Mouse (Mus musculus): ENCODE data around the gene Ficd. TPM values are rescaled to one million over a fixed set of nuclear protein-coding genes. Genes with fewer than 3 reads are reported as not detected.

The Ficd gene
- polyA plus RNA-seq, 1 experiment, result 5.0 TPM

DNA sequence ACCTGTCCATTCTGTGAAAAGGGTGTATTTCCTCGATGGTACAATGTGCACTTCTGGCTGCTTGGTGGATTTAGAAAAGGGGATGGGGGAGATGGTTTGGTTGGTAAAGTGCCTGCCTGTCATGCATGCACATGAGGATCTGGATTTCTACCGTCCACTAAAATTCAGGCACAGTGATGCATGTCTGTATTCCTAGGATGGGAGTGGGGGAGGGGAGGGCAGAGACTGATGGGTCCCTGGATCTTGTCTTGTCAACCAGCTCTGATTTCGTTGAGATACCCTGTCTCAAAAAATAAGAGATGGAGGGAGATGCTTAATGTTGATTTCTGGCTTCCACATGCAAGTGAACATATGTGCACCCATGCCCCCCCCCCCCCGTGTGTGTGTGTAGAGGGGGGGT, 41.6 kb upstream of the Ficd start:
- no peak overlapping the region for H3ac ChIP-seq (ENCODE audit: control insufficient read depth, insufficient read length)
- H3K27me3 ChIP-seq (ENCODE audit: control insufficient read depth, insufficient read depth, insufficient read length), result peaks cover 20% of the 10 kb centered on the region
- H3K4me3 ChIP-seq, result no peak overlapping the region
- H3K4me2 ChIP-seq (ENCODE audit: low read depth), result no peak overlapping the region
- TF ChIP-seq E2F4 (IDR thresholded peaks at IDR 0.05; ENCODE audit: insufficient read depth), result no peak
- TF ChIP-seq REST (IDR thresholded peaks at IDR 0.05; ENCODE audit: insufficient read depth, insufficient read length), result no peak
- TF ChIP-seq CEBPB (IDR thresholded peaks at IDR 0.05; ENCODE audit: insufficient read depth, poor library complexity, severe bottlenecking), result no peak
- TF ChIP-seq MAX (IDR thresholded peaks at IDR 0.05; ENCODE audit: low read depth), result no peak
- H3K36me3 ChIP-seq (ENCODE audit: control insufficient read depth, insufficient read depth), result no peaks in the 10 kb centered on the region
- no peaks in the 10 kb centered on the region for H3K79me2 ChIP-seq (ENCODE audit: control insufficient read depth, insufficient read depth)

DNA sequence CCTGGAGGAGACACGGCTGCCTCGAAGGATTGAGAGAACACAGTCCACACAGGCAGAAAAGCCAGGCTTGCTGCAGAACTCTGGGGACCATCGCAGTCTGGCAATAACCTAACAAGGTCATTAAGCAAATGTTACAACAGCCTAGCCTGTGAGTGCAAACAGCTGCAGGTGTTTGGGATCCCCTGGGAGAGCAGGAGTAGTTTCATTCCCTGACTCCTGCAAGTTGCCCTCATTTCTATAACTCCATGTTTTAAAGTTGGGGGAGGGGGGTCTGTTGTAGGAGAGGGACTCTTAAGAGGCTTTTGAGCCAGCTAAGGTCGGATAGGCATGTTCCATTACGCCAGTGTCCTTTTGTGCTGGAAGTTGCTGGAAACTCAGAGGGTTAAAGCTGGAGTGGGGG, 41.2 kb upstream of the Ficd start:
- H3ac ChIP-seq (ENCODE audit: control insufficient read depth, insufficient read length), result no peak overlapping the region
- no peaks in the 10 kb centered on the region for H3K36me3 ChIP-seq (ENCODE audit: control insufficient read depth, insufficient read depth)
- H3K79me2 ChIP-seq (ENCODE audit: control insufficient read depth, insufficient read depth), result no peaks in the 10 kb centered on the region
- H3K27me3 ChIP-seq (ENCODE audit: control insufficient read depth, insufficient read depth, insufficient read length), result peaks cover 24% of the 10 kb centered on the region
- H3K4me3 ChIP-seq, result no peak overlapping the region
- TF ChIP-seq CEBPB (IDR thresholded peaks at IDR 0.05; ENCODE audit: insufficient read depth, poor library complexity, severe bottlenecking) (no peak), POLR2AphosphoS2 (IDR thresholded peaks at IDR 0.05; ENCODE audit: insufficient read length, low read depth) (no peak), TCF12 (IDR thresholded peaks at IDR 0.05; ENCODE audit: insufficient read depth, poor library complexity, severe bottlenecking) (no peak), POLR2A (IDR thresholded peaks at IDR 0.05; ENCODE audit: insufficient read length, low read depth) (no peak), REST (IDR thresholded peaks at IDR 0.05; ENCODE audit: insufficient read depth, insufficient read length) (no peak), SRF (IDR thresholded peaks at IDR 0.05; ENCODE audit: control insufficient read depth, insufficient read length, low read depth) (no peak), MYOG (IDR thresholded peaks at IDR 0.05; ENCODE audit: control insufficient read depth in 1 of 3, insufficient read depth in 1 of 3, insufficient read length in 2 of 3, low read depth in 2 of 3) (no peak), E2F4 (IDR thresholded peaks at IDR 0.05; ENCODE audit: insufficient read depth) (no peak), MAX (IDR thresholded peaks at IDR 0.05; ENCODE audit: low read depth) (no peak), MYOD1 (IDR thresholded peaks at IDR 0.05; ENCODE audit: control insufficient read depth in 1 of 3, insufficient read length in 2 of 3, low read depth in 2 of 3) (no peak), USF1 (IDR thresholded peaks at IDR 0.05; ENCODE audit: low read depth) (no peak), TCF3 (IDR thresholded peaks at IDR 0.05; ENCODE audit: insufficient read length, low read depth) (no peak)
- H3K4me2 ChIP-seq (ENCODE audit: low read depth), result no peak overlapping the region

DNA sequence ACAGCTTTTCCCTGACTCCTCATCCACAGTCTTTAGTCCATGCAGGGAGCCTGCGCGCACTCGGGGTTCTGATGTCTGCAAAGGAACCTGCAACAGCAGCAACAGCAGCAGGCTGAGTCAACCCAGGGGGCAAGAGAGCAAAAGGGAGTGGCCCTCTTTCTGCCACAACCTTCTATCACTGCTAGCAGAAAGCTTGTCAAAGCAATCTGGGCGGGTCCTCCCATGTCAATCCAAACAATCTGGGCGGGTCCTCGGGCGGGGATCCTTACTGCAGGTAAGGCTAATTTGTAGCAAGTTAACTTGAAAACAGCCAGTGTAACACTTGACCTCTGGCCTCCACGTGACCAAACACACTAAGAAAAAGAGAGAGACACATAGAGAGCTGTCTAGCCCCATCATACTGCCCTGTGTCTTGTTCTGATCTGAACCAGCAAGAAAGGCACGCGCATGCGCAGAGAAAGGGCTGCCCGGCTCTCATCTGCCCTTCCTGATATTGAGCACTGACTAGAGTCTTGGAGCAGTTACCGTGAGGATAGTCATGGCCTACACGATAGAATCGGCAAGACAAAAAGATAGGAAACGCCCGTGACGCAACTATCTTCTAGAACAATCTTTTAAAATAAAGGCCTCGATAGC, 35.1 kb upstream of the Ficd start:
- H3K27me3 ChIP-seq (ENCODE audit: control insufficient read depth, insufficient read depth, insufficient read length), result peaks cover 53% of the 10 kb centered on the region
- no peaks in the 10 kb centered on the region for H3K79me2 ChIP-seq (ENCODE audit: control insufficient read depth, insufficient read depth)

DNA sequence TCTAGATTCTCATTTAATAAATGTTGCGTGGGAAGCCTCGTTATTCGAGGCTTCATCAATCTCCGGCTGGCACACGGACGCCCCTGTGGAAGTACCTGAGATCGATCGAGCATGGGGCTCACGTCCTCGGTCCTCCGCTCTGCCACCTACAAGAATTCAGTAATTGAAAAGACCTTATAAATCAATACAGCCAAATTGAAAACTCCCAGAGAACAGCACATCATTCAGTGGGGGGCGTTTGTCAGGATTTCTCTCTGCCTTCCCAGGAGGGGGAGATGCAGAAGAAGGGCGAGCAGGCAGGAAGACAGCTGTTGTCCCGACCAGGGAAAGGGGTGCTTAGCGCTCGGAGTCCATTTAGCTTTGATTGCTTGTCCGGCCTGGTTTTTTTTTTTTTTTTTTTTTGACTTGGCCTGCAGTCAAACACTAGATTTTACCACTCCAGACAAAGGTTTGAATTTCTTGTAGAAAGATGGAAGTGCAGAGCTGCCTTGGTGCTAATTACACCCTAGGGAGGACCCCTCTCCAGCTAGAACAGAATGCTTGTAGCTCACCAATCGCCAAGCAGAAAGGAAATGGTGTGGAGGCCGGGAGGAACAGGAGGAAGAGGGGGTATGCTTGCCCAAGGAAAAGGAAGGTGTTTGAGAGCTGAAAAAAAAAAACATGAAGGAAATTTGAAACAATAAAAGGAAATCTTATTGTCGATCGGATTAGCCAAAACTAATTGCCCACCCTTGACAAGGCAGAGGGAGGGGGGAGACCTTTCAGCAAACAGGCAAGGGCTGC, 31.6 kb upstream of the Ficd start:
- H3K4me3 ChIP-seq, result no peak overlapping the region
- peaks cover 49% of the 10 kb centered on the region for H3K27me3 ChIP-seq (ENCODE audit: control insufficient read depth, insufficient read depth, insufficient read length)
- no peak overlapping the region for H3ac ChIP-seq (ENCODE audit: control insufficient read depth, insufficient read length)
- H3K79me2 ChIP-seq (ENCODE audit: control insufficient read depth, insufficient read depth), result no peaks in the 10 kb centered on the region
- TF ChIP-seq REST (IDR thresholded peaks at IDR 0.05; ENCODE audit: insufficient read depth, insufficient read length) (no peak), SRF (IDR thresholded peaks at IDR 0.05; ENCODE audit: control insufficient read depth, insufficient read length, low read depth) (no peak)
- no peak overlapping the region for H3K4me2 ChIP-seq (ENCODE audit: low read depth)
- H3K36me3 ChIP-seq (ENCODE audit: control insufficient read depth, insufficient read depth), result no peaks in the 10 kb centered on the region

More for the DNA sequence above, 35.1 kb upstream of the Ficd start:
- H3K4me2 ChIP-seq (ENCODE audit: low read depth), result no peak overlapping the region
- TF ChIP-seq MYOD1 (IDR thresholded peaks at IDR 0.05; ENCODE audit: control insufficient read depth in 1 of 3, insufficient read length in 2 of 3, low read depth in 2 of 3) (no peak), MAX (IDR thresholded peaks at IDR 0.05; ENCODE audit: low read depth) (no peak), SRF (IDR thresholded peaks at IDR 0.05; ENCODE audit: control insufficient read depth, insufficient read length, low read depth) (no peak), MYOG (IDR thresholded peaks at IDR 0.05; ENCODE audit: control insufficient read depth in 1 of 3, insufficient read depth in 1 of 3, insufficient read length in 2 of 3, low read depth in 2 of 3) (no peak)
- no peaks in the 10 kb centered on the region for H3K36me3 ChIP-seq (ENCODE audit: control insufficient read depth, insufficient read depth)
- no peak overlapping the region for H3K4me3 ChIP-seq
- no peak overlapping the region for H3ac ChIP-seq (ENCODE audit: control insufficient read depth, insufficient read length)

DNA sequence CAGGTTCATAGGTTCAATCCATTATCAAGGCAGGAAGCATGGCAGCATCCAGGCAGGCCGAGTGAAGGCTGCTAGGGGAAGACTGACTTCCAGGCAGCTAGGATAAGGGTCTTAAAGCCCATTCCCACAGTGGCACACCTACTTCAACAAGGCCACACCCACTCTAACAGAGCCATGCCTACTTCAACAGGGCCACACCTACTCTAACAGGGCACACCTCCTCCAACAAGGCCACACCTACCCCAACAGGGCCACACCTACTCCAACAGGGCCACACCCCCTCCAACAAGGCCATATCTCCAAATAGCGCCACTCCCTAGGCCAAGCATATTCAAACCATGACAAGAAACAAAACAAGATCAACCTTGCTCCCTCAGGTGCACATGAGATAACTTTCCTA, 22.7 kb upstream of the Ficd start:
- no peak overlapping the region for H3K4me2 ChIP-seq (ENCODE audit: low read depth)
- no peaks in the 10 kb centered on the region for H3K36me3 ChIP-seq (ENCODE audit: control insufficient read depth, insufficient read depth)
- H3K27me3 ChIP-seq (ENCODE audit: control insufficient read depth, insufficient read depth, insufficient read length), result peaks cover 23% of the 10 kb centered on the region
- no peak overlapping the region for H3ac ChIP-seq (ENCODE audit: control insufficient read depth, insufficient read length)
- no peaks in the 10 kb centered on the region for H3K79me2 ChIP-seq (ENCODE audit: control insufficient read depth, insufficient read depth)
- no peak overlapping the region for H3K4me3 ChIP-seq
- TF ChIP-seq MAX (IDR thresholded peaks at IDR 0.05; ENCODE audit: low read depth) (no peak), POLR2AphosphoS2 (IDR thresholded peaks at IDR 0.05; ENCODE audit: insufficient read length, low read depth) (no peak), POLR2A (IDR thresholded peaks at IDR 0.05; ENCODE audit: insufficient read length, low read depth) (no peak), TCF12 (IDR thresholded peaks at IDR 0.05; ENCODE audit: insufficient read depth, poor library complexity, severe bottlenecking) (no peak), MYOD1 (IDR thresholded peaks at IDR 0.05; ENCODE audit: control insufficient read depth in 1 of 3, insufficient read length in 2 of 3, low read depth in 2 of 3) (no peak), MYOG (IDR thresholded peaks at IDR 0.05; ENCODE audit: control insufficient read depth in 1 of 3, insufficient read depth in 1 of 3, insufficient read length in 2 of 3, low read depth in 2 of 3) (no peak), E2F4 (IDR thresholded peaks at IDR 0.05; ENCODE audit: insufficient read depth) (no peak), CEBPB (IDR thresholded peaks at IDR 0.05; ENCODE audit: insufficient read depth, poor library complexity, severe bottlenecking) (no peak), TCF3 (IDR thresholded peaks at IDR 0.05; ENCODE audit: insufficient read length, low read depth) (no peak), USF1 (IDR thresholded peaks at IDR 0.05; ENCODE audit: low read depth) (no peak), SRF (IDR thresholded peaks at IDR 0.05; ENCODE audit: control insufficient read depth, insufficient read length, low read depth) (no peak), REST (IDR thresholded peaks at IDR 0.05; ENCODE audit: insufficient read depth, insufficient read length) (no peak)
